Mouse (Mus musculus) liver, embryonic 14.5 days (tissue): ENCODE measurements around the gene Kpna6.

Experiments
- CTCF ChIP-seq: IDR thresholded peaks from 2 replicates; pipeline ENCODE4 v1.5.1; 2016; ENCODE audit warnings: antibody characterized with exemption, low read depth, control low read depth
- EP300 ChIP-seq: IDR thresholded peaks from 2 replicates; pipeline ENCODE4 v1.6.1; 2016; ENCODE audit warnings: antibody characterized with exemption, low read depth

- TF ChIP-seq EP300 (no peak), CTCF (no peak)
Measured at GRCm38 (mm10) chr4:129639221-129639620, 33.3 kb downstream of the Kpna6 start.
